Mouse (Mus musculus) midbrain, embryonic 16.5 days (tissue): ENCODE measurements around the gene Glg1. TPM values are rescaled to one million over a fixed set of nuclear protein-coding genes. Genes with fewer than 3 reads are reported as not detected.

ENCODE experiments used
- ATAC-seq: fragments of 200-750 bp; cut with Nextera tagmentation; 2 replicates; pipeline ENCODE4 v1.8.0; 2017; ENCODE audit warnings: moderate TSS enrichment
- H3K27ac ChIP-seq: fragments of 300-500 bp; sonication (generic); 2 replicates; pipeline ENCODE4 v1.5.1; 2014; ENCODE audit warnings: mild to moderate bottlenecking, low read length, mixed read lengths
- H3K27me3 ChIP-seq: fragments of 300-500 bp; sonication (generic); 2 replicates; pipeline ENCODE4 v1.6.1; 2014; ENCODE audit warnings: low read depth, low read length, mixed read lengths; ENCODE audit not compliant: control insufficient read depth, insufficient read depth
- H3K36me3 ChIP-seq: fragments of 300-500 bp; sonication (generic); 2 replicates; pipeline ENCODE4 v1.6.1; 2014; ENCODE audit warnings: mild to moderate bottlenecking, low read length, moderate library complexity, mixed read lengths; ENCODE audit not compliant: control insufficient read depth, insufficient read depth
- H3K4me1 ChIP-seq: fragments of 300-500 bp; sonication (generic); 2 replicates; pipeline ENCODE4 v1.6.1; 2014; ENCODE audit warnings: mild to moderate bottlenecking, low read length, mixed read lengths; ENCODE audit not compliant: control insufficient read depth, insufficient read depth
- H3K4me2 ChIP-seq: fragments of 300-500 bp; sonication (generic); 2 replicates; pipeline ENCODE4 v1.6.1; 2014; ENCODE audit warnings: mild to moderate bottlenecking, low read length, mixed read lengths
- H3K4me3 ChIP-seq: fragments of 300-500 bp; sonication (generic); 2 replicates; pipeline ENCODE4 v1.5.1; 2014; ENCODE audit warnings: low read depth, mild to moderate bottlenecking, low read length, moderate library complexity, mixed read lengths
- H3K9ac ChIP-seq: fragments of 300-500 bp; sonication (generic); 2 replicates; pipeline ENCODE4 v1.6.1; 2014; ENCODE audit warnings: low read depth, low read length, mixed read lengths
- H3K9me3 ChIP-seq: fragments of 300-500 bp; sonication (generic); replicated peaks from 2 replicates; pipeline ENCODE4 v1.6.1; 2014; ENCODE audit warnings: mild to moderate bottlenecking, low read length, mixed read lengths; ENCODE audit not compliant: control insufficient read depth, poor library complexity, severe bottlenecking
- WGBS: fragments of 180-500 bp; shearing (Covaris S2); extraction: QIAGEN DNeasy Blood & Tissue Kit; methylation state at CpG from one replicate; pipeline ENCODE4 v1.1.7; 2014; 5-methylcytosine and 5-hydroxymethylcytosine counted together
- microRNA-seq: library from miRNA; unstranded; fragments of <30 nt; microRNA quantifications from one replicate; pipeline ENCODE4, GENCODE M21; 2017
- polyA plus RNA-seq: library from polyadenylated mRNA; unstranded; fragments of >200 nt; fragmentation: Nextera tagmentation; extraction: Ambion mirVana; gene quantifications from 2 replicates; pipeline ENCODE4 v1.2.1, GENCODE M21; 2015

Glg1 gene
- polyA plus RNA-seq, 1 experiment from 2014 or later = 59.7 TPM

- no peak for ATAC-seq
- Histone ChIP-seq H3K27ac (no peak overlapping the region), H3K9ac (no peak overlapping the region), H3K36me3 (no peaks in the 10 kb centered on the region; the same call in 1 of the 2 replicates), H3K9me3 (no peaks in the 10 kb centered on the region), H3K4me1 (peaks cover 11% of the 10 kb centered on the region), H3K27me3 (no peaks in the 10 kb centered on the region), H3K4me2 (no peak overlapping the region), H3K4me3 (no peak overlapping the region)
These were observed 116.5 kb downstream of the Glg1 start for GRCm38 (mm10) chr8:111142521-111142920.

DNA sequence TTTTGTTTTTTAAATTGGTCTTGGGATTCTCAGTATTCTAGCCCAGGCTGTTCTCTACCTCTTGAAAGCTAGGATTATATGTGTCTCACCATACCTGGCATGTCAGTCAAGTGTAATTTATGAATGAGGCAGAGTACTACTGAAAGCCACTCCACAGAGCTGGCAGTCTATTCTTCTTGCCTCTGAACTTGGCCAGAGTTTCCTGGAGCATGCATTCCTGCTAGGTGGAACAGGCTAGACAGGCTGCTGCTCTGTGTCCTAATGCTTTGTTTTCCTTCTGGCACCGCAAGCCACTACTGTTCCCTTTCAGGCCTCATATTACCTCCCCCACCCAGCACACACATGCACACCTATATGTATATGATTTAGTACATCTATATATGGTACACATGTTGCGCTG lies 128.3 kb downstream of the Glg1 start:
- H3K36me3 ChIP-seq = peaks cover 29% of the 10 kb centered on the region
- ATAC-seq = no peak

GRCm38 (mm10) chr8:111119481-111119880 lies 139.5 kb downstream of the Glg1 start:
- H3K4me1 ChIP-seq = no peaks in the 10 kb centered on the region
- 94% methylated on average over 3 of the region's 3 CpGs for whole genome bisulfite sequencing
- no peaks in the 10 kb centered on the region for H3K9me3 ChIP-seq
- H3K36me3 ChIP-seq = peaks cover 26% of the 10 kb centered on the region
- H3K4me2 ChIP-seq = no peak overlapping the region
- no peak overlapping the region for H3K27ac ChIP-seq
- ATAC-seq = no peak
- H3K27me3 ChIP-seq = no peaks in the 10 kb centered on the region
- no peak overlapping the region for H3K9ac ChIP-seq
- no peak overlapping the region for H3K4me3 ChIP-seq

More for the DNA sequence above, 128.3 kb downstream of the Glg1 start:
- Histone ChIP-seq H3K4me3 (no peak overlapping the region), H3K4me1 (no peaks in the 10 kb centered on the region), H3K27ac (no peak overlapping the region), H3K4me2 (no peak overlapping the region), H3K9me3 (no peaks in the 10 kb centered on the region), H3K27me3 (no peaks in the 10 kb centered on the region), H3K9ac (no peak overlapping the region)
- 96% methylated on average over 2 of the region's 2 CpGs for WGBS

GRCm38 (mm10) chr8:111114891-111115290 lies 144.1 kb downstream of the Glg1 start:
- Histone ChIP-seq H3K27me3 (no peaks in the 10 kb centered on the region), H3K4me1 (no peaks in the 10 kb centered on the region), H3K36me3 (peaks cover 30% of the 10 kb centered on the region), H3K9ac (no peak overlapping the region), H3K27ac (no peak overlapping the region), H3K4me3 (no peak overlapping the region), H3K4me2 (no peak overlapping the region), H3K9me3 (no peaks in the 10 kb centered on the region)
- 92% methylated on average over 5 of the region's 5 CpGs for WGBS
- ATAC-seq = no peak

Small RNA genes within 50 kb of the gene (microRNA-seq; reads per million reads assigned to microRNA genes)
- gene Gm23193 = not detected

Other genes with a start within 250 kb of the Glg1 start
- 7.2 and 7.9 TPM in 2 replicates for gene Ddx19b, start 227.5 kb downstream of the Glg1 start, polyA plus RNA-seq
- 87.9 and 91.6 TPM in 2 replicates for gene Aars, start 226.1 kb downstream of the Glg1 start, polyA plus RNA-seq
- not detected in 2 replicates for gene Exosc6, start 202.9 kb downstream of the Glg1 start, polyA plus RNA-seq
- gene Clec18a, start 166.8 kb downstream of the Glg1 start, polyA plus RNA-seq = 0.26 and 0.47 TPM in 2 replicates
- 7.9 and 10.1 TPM in 2 replicates for gene Pdpr, start 164.6 kb downstream of the Glg1 start, polyA plus RNA-seq
- gene Rfwd3, start 41.0 kb upstream of the Glg1 start, polyA plus RNA-seq = 20.3 and 23.0 TPM in 2 replicates
- 0.21 and 0.27 TPM in 2 replicates for gene Mlkl, start 79.0 kb upstream of the Glg1 start, polyA plus RNA-seq
- gene Fa2h, start 134.6 kb upstream of the Glg1 start, polyA plus RNA-seq = 0.28 TPM in 1 of 2 replicates, not detected in the other